ENCODE assay signal across 15 mouse cellular contexts in the genomic region with DNA sequence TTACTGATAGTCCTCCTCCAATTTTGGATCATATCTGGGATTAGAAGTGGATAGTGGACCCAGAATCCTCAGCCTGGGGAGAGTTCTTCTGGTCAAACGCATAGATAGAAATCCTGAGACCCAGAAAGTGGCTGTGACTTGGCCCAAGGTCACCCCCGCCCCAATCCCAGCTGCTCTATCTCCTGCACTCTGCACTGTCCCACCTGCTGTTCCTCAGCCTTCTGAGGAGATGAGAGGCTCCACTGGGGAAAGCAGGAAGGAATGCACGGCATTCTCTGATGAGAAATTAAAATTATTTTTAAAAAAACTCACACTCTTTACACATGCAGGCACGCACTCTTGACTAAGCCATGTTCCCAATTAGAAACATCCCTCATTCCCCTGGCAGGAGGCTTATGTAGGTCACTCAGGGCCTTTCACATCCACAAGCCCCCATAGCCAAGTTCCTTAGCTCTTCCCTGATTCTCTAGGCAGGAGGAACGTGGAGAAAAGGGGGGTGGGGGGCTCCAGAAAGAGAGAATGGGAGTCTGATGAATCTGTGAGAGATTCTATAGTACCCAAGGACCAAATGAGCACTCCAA.
A peak's percentile ranks its signal among the peaks of the same experiment; 100 is the strongest.
DNase-seq lines count a peak whose midpoint lies in the region; ATAC-seq and TF ChIP-seq lines count a peak whose summit lies in the region.
"Had no signal": no experiment of that assay in that cellular context is flagged by ENCODE, and none has a peak within 500 bp of the region (broad histone marks: within the 10 kb centered on the region; RNA-seq: fewer than 3 reads in every experiment).

No protein-coding gene starts in this region.

- H3K4me1 ChIP-seq in heart, embryonic 13.5 days, result peaks cover 99% of the 10 kb centered on the region
- peaks cover 88% of the 10 kb centered on the region for H3K4me1 ChIP-seq in embryonic facial prominence, embryonic 15.5 days
- H3K4me1 ChIP-seq in stomach, postnatal 0 days (replicated peaks; ENCODE audit: control insufficient read depth, insufficient read depth), result peaks cover 12% of the 10 kb centered on the region; the same call in 1 of the 2 replicates

- no peaks in the 10 kb centered on the region for H3K36me3 ChIP-seq in heart, embryonic 13.5 days
- H3K36me3 ChIP-seq in embryonic facial prominence, embryonic 15.5 days, result no peaks in the 10 kb centered on the region
- H3K36me3 ChIP-seq in stomach, postnatal 0 days (ENCODE audit: control insufficient read depth, insufficient read depth, low read length), result 0 out of 2 replicates have a peak, but pooled peaks cover 3% of the 10 kb centered on the region
- H3K36me3 ChIP-seq: forebrain, embryonic 15.5 days; neural tube, embryonic 13.5 days had no signal

- no peak for TF ChIP-seq CTCF in left cerebral cortex, adult 2 months (IDR thresholded peaks at IDR 0.05)
- TF ChIP-seq CTCF in stomach, postnatal 0 days (IDR thresholded peaks at IDR 0.05; ENCODE audit: low read depth), result no peak

- no peak for TF ChIP-seq EP300 in stomach, postnatal 0 days (optimal IDR thresholded peaks at IDR 0.05)

- no peak for ATAC-seq in heart, embryonic 13.5 days (ENCODE audit: extremely low read depth, insufficient number of reproducible peaks, low FRiP score, low TSS enrichment)
- ATAC-seq in embryonic facial prominence, embryonic 15.5 days (ENCODE audit: insufficient number of reproducible peaks, low FRiP score, low TSS enrichment, low read depth), result no peak
- no peak for ATAC-seq in stomach, postnatal 0 days (ENCODE audit: low FRiP score, low TSS enrichment)
- ATAC-seq: forebrain, embryonic 15.5 days; liver, postnatal 0 days had no signal

- no peaks in the 10 kb centered on the region for H3K27me3 ChIP-seq in heart, embryonic 13.5 days (replicated peaks)
- H3K27me3 ChIP-seq in embryonic facial prominence, embryonic 15.5 days, result no peaks in the 10 kb centered on the region
- no peaks in the 10 kb centered on the region for H3K27me3 ChIP-seq in stomach, postnatal 0 days (ENCODE audit: control insufficient read depth, insufficient read depth, low read length)
- H3K27me3 ChIP-seq: forebrain, embryonic 15.5 days had no signal

- no peaks in the 10 kb centered on the region for H3K9me3 ChIP-seq in heart, embryonic 13.5 days
- H3K9me3 ChIP-seq in embryonic facial prominence, embryonic 15.5 days (replicated peaks), result no peaks in the 10 kb centered on the region
- H3K9me3 ChIP-seq in stomach, postnatal 0 days (ENCODE audit: control insufficient read depth, low read length), result no peaks in the 10 kb centered on the region
- H3K9me3 ChIP-seq: forebrain, embryonic 15.5 days; neural tube, embryonic 13.5 days had no signal

- 62% methylated on average over 5 of the region's 5 CpGs for whole genome bisulfite sequencing in heart, embryonic 13.5 days
- WGBS in embryonic facial prominence, embryonic 15.5 days, result 61% methylated on average over 5 of the region's 5 CpGs
- WGBS in stomach, postnatal 0 days, result 42% methylated on average over 5 of the region's 5 CpGs

- H3K4me2 ChIP-seq in heart, embryonic 13.5 days, result no peak overlapping the region
- no peak overlapping the region for H3K4me2 ChIP-seq in embryonic facial prominence, embryonic 15.5 days (replicated peaks)
- no peak overlapping the region for H3K4me2 ChIP-seq in stomach, postnatal 0 days (replicated peaks; ENCODE audit: low read depth)
- H3K4me2 ChIP-seq: forebrain, embryonic 15.5 days; hindbrain, embryonic 14.5 days; neural tube, embryonic 13.5 days had no signal

- peak overlapping the region; percentile 66; the same call in 1 of the 2 replicates for H3K27ac ChIP-seq in heart, embryonic 13.5 days (replicated peaks)
- H3K27ac ChIP-seq in left cerebral cortex, adult 2 months, result peak overlapping the region; percentile 40
- H3K27ac ChIP-seq in embryonic facial prominence, embryonic 15.5 days (replicated peaks), result peak overlapping the region; percentile 55
- H3K27ac ChIP-seq in stomach, postnatal 0 days (replicated peaks), result peak overlapping the region; percentile 73
- H3K27ac ChIP-seq: forebrain, embryonic 15.5 days; hindbrain, embryonic 14.5 days; neural tube, embryonic 13.5 days had no signal

- H3K4me3 ChIP-seq in heart, embryonic 13.5 days, result no peak overlapping the region
- H3K4me3 ChIP-seq in left cerebral cortex, adult 2 months, result no peak overlapping the region
- no peak overlapping the region for H3K4me3 ChIP-seq in embryonic facial prominence, embryonic 15.5 days (replicated peaks)
- H3K4me3 ChIP-seq in stomach, postnatal 0 days (ENCODE audit: low read depth, low read length), result no peak overlapping the region
- H3K4me3 ChIP-seq: forebrain, embryonic 15.5 days; neural tube, embryonic 13.5 days had no signal

- DNase-seq in heart, adult 8-10 months (ENCODE audit: low spot score), result no peak
- no peak for DNase-seq in left cerebral cortex, adult 2 months (ENCODE audit: extremely low spot score in 1 of 2, low spot score in 2 of 2)
- no peak for DNase-seq in left cerebral cortex, postnatal 14 days (ENCODE audit: low spot score in 2 of 2)
- DNase-seq in stomach, postnatal 0 days (ENCODE audit: low spot score), result no peak
- no peak for DNase-seq in lung, postnatal 14 days
- DNase-seq: embryo, embryonic 11 days; kidney, adult 2 months; liver; liver, postnatal 0 days; right cerebral cortex, postnatal 4 days had no signal

- intact Hi-C loops in left cerebral cortex, adult 2 months (cut with DNase I), result no loop called here
- intact Hi-C loops in left cerebral cortex, postnatal 14 days (cut with DNase I), result no loop called here

- H3K9ac ChIP-seq in heart, embryonic 13.5 days, result peak overlapping the region; percentile 53; the same call in 1 of the 2 replicates
- H3K9ac ChIP-seq in embryonic facial prominence, embryonic 15.5 days, result no peak overlapping the region
- H3K9ac ChIP-seq in stomach, postnatal 0 days (ENCODE audit: low read length), result no peak overlapping the region
- H3K9ac ChIP-seq: forebrain, embryonic 15.5 days; hindbrain, embryonic 14.5 days; liver, postnatal 0 days; neural tube, embryonic 13.5 days had no signal
